Mouse (Mus musculus): Measurements from ENCODE around the gene Fer.

The Fer gene

DNA sequence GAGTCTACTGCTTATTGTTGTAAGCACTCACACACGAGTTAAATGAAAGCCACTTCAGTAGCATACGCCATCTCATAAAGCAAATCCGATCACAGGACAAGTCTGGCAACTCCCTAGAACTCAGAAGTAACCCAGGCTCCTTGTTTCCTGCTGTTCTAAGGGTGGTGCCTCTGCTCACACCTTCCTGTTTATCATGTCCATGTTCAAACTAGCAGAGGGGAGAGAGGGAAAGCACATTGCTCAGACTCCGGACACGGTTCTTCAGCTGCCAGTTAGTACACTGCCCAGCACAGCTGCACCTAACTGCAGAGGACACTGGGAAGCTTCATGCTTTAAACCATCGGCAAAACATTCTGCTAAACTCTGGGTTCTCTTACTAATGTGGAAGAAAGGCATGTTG lies 269.3 kb downstream of the Fer start:
- ATAC-seq (ENCODE audit: insufficient number of reproducible peaks, low FRiP score, low TSS enrichment) = no peak

DNA sequence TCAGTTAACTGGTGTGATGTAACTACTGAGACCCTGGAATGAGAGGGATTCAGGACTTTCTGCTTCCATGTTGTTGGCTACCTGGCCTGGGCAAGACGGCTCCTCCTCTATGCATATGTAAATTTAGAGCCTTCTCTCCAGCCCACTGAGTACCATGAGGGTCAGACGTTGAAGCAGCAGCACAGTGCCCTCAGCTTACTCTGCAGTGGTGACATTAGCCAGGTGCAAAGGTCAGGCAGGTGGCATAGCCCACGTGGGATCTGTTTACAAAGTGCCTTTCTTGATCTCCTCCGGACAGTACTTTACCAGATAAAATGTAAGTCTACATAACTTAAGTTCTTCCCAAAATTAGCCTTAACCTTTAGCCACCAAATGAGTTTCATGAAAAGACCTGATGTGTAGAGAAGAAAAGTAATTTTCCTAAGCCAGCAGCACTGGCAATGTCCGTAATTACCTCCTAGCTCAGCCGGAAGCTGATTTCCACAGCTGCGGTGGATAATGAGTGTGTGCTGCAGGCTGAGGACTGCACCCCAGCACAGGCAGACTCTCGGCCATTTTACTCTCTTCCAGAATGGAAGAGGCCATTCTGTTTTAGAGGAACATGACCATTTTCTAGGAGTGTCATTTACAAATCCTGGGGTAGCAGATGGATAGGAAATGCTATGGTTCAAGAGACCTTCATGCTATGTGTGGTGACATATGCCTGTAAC lies 273.2 kb downstream of the Fer start:
- ATAC-seq (ENCODE audit: insufficient number of reproducible peaks, low FRiP score, low TSS enrichment) = no peak

DNA sequence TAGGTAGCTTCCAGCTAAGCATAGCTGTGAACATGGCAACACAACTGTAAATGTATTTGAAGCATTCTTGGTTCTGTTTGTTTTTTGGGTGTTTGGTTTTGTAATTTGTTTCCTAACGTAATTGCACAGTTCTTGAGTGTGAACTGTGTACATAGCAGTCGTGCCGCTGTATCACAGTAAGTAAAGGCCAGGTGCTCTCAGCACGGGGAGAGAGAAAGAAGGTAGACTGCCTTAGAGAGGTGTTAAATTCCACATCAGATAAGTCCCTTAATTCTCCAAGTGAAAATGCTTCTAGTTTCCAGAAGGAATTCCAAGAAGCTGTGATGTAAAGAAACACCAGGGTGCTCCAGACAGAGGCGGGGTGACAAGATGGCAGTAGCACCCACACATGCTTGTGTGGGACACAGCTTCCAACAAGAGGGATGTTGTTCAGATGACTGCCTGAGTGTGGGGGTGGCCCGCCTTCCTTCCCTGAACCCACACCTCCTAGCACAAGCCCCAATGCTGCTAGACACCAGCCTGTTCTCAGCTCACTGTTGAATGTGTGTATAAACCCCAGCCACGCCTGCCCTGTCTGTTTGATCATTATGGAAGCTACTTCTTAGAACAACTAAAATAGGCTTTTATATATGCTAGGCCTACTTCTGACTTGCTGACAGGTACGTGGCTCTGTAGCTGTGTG lies 275.3 kb downstream of the Fer start:
- ATAC-seq (ENCODE audit: insufficient number of reproducible peaks, low FRiP score, low TSS enrichment) = no peak

DNA sequence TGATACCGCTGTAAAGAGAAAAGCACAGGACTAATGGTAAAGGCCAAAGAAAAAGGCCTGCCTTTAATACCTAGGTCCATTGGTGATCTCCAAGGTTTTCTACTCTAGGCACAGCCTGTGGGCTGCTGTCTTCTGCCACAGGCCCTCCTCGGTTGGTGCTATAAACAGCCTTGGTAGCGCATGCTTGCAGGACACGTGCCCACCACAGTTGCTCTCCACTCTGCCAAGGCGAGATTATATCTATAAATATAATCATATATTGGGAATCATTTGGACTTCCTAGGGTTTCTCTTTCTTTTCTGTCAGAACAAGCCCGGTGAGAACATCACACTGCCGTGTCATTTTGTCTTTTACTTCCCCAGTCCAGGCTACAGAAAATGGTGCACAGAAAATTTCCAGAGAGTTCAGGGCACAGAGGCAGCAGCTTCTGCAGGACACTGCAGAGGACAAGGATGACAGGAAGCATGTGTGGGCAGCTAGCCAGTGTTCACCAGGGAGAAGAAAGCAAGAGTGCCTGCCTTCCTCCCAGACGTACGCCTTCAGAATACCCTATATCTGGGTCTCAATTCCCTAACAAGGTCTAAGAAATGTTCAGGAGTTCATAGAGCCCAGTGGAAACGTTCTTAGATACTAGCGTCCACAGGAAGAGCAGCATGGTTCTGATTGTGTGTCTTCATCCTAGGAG lies 276.5 kb downstream of the Fer start:
- no peak for ATAC-seq (ENCODE audit: insufficient number of reproducible peaks, low FRiP score, low TSS enrichment)

DNA sequence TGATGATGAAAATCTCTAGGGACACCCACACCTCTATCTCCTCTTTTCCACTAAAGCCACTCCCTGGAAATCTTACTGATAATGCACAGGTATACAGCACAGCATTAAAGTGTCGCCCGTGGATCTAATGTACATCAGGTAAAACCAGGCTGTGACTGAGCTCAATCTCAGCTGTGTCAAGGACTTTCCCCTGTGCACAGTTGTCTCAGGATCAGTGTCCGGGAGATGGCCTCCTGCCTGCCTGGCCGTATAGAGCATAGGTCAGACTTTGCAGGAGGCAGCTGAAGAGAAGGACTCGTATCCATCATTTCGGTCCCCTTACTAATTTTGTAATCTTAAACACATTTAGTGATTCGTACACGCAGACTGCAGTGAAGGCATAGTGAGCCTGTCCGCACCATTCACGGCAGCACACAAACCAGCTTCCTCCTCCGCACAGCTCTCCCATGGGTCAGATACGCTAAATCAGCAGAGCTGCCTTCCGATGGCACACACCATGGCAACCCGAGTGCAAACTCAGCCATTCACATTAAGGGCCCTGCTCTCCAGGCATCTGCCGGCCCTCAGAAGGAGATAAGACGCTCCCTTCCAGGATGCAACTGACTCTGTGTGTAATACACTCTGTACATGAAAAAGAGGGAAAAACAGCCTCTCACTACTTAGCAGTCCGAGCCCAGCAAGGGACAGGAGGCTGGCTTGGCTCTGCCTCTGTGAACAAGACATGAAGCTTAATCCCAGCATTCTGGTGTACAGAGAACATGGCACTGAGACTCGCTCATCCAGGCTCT lies 277.4 kb downstream of the Fer start:
- ATAC-seq (ENCODE audit: insufficient number of reproducible peaks, low FRiP score, low TSS enrichment) = no peak

DNA sequence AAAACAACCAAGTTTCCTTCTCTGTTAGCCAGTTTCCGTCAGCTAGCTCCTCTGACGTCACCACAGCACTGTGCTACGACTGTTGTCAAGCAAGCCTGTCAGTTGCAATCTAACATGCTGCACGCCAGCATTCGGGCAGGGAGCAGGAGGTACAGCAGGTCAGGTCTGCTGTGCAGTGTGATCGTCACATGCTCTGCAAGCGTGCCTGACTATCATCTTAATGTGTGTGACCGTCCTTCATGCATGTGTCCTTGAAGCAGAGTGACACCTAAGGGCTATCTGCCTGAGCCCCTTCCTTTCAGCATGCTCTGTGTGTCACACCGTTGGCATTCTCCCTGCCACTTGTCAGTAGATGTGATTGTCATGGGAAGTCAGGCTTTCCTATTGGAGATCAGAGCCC lies 279.0 kb downstream of the Fer start:
- ATAC-seq (ENCODE audit: insufficient number of reproducible peaks, low FRiP score, low TSS enrichment) = no peak

DNA sequence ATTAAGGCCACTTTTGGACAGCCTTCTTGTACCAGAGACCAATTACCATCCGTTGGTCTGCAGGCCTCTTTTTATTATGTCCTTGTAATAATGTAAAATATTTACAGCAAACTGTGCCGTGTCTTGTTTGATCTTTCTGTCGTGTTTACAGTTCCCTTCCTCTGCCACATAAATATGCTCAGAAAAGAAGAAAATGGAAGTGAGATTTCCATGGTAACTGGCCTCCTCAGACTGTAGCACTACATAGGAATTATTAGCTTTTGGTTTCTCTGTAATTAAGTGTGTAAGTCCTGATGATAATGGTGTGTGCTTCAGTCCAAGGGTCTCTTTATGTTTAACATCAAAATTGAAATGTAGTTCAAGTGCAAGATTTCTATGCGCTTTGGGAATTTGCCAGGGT lies 283.5 kb downstream of the Fer start:
- ATAC-seq (ENCODE audit: insufficient number of reproducible peaks, low FRiP score, low TSS enrichment) = no peak

DNA sequence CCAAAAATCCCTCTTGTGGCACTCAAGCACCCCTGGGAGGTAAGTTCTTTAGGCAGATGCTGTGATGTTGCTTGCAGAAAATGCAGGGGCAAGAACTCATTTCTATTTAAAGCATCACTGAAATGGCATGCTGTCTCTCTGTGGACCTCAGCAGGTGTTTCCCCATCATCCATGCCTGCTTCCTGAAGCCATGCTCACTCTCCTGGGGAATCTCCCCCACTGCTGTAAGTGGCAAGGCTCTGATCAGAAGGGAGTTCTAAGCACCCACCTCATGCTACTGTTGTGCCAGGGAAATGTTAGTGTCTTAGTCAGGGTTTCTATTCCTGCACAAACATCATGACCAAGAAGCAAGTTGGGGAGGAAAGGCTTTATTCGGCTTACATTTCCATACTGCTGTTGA lies 287.9 kb downstream of the Fer start:
- ATAC-seq (ENCODE audit: insufficient number of reproducible peaks, low FRiP score, low TSS enrichment) = no peak

DNA sequence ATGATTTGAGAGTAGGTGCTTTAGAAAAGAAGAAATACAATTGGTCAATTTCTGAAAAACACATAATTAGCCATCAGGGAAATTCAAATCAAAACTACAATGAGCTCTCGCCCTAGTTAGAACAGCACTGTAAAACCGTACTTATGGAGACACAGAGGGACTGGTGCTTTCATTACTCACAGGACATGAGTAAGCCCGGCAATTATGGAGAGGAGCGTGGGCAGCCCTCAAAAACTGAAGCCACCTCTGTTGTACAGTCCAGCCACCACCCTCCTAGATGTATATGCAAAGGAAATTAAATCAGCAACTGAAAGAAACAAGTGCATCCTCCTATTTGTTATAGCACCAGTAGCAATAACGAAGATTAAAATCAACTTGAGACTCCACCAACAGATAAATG lies 304.9 kb downstream of the Fer start:
- ATAC-seq (ENCODE audit: insufficient number of reproducible peaks, low FRiP score, low TSS enrichment) = no peak

DNA sequence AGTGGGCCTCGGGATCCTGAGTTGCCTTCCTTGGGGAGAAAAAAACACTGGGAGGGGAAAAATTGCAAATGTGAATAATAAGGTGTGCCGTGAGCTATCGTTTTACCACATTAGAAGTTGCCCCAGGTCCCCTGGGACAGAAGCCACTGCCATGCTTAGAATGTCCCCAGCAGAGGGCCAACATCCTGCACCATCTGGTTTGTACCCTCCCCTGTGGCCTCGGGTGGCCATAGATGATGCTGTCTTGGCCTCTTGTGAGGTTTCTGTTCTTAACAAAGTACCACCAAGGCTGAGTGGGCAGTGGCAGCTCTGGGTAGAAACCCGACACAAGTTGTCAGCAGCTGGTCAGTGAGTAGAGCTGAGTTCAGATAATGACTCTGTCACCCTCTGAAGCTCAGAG lies 307.2 kb downstream of the Fer start:
- ATAC-seq (ENCODE audit: insufficient number of reproducible peaks, low FRiP score, low TSS enrichment) = no peak

DNA sequence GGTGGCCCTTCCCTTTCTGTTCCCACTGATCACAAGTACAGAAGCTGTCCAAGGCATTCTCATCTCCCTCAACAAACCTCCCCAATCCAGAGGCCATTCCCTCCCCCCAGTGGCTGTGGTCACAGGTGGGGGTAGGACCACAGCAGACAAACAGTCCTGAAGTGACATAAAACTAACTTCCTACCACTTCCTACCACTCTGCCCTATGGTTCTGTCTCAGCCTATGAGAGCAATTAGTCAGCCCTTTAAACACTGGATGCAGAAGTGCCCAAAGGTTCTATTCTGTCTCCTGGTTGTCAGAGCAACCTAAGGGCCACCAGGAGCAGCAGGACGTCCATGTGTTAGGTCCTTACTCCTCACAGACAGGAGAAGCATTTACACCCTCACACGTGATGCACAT lies 309.6 kb downstream of the Fer start:
- no peak for ATAC-seq (ENCODE audit: insufficient number of reproducible peaks, low FRiP score, low TSS enrichment)

DNA sequence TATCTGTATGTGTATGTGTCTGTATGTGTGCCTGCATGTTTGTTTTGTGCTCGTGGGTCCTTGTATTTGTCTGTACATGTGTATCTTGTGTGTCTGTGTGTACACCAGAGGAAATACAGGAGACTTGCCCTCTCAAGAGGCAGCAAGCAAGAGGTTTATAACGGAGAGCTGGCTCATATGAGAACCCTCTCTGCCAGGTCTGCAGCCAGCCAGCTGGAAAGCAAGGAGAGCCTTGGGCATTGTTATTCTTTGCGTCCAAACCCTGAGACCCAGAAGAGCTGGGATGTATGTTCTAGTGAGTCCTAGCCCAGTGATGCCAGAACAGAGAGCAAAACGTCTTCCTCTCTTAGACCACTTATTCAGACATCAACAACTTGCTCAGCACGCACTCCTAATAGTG lies 317.7 kb downstream of the Fer start:
- ATAC-seq (ENCODE audit: insufficient number of reproducible peaks, low FRiP score, low TSS enrichment) = no peak

DNA sequence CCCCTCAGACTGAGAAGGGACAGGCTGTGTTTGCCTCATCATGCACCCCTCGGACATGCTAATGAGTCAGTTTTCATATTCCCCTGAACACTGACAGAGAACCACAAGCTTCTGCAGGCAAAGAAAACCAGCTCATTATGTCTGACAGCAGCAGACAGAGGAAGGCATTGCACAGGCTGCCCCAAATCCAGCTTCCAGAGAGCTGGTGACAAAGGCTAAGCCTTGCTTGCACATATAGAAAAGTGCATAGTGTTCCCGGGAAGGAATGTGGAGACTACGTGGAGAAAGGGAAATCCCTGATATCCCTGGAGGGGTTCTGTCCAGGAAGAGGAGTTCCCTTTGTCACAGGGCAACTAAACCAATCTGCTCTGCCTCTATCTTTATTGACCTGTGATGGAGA lies 318.4 kb downstream of the Fer start:
- no peak for ATAC-seq (ENCODE audit: insufficient number of reproducible peaks, low FRiP score, low TSS enrichment)

DNA sequence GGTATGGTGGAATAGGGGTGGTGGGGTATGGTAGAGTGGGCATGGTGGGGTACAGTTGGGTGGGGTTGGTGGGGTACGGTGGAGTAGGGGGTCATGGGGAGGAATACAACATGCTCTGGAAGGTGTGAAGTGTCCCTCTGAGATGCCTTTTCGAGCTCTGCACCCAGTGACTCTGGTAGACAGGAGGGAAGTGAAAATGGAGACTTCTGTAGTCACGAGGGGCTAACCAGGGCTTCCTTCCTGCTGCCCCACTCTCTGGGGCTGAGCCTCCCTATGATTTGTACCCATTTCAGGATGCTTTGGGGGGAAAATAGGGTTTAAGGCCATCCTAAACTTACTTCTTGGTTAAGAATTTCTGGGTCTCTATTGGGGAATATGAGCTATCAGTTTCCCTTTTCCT lies 319.7 kb downstream of the Fer start:
- no peak for ATAC-seq (ENCODE audit: insufficient number of reproducible peaks, low FRiP score, low TSS enrichment)

DNA sequence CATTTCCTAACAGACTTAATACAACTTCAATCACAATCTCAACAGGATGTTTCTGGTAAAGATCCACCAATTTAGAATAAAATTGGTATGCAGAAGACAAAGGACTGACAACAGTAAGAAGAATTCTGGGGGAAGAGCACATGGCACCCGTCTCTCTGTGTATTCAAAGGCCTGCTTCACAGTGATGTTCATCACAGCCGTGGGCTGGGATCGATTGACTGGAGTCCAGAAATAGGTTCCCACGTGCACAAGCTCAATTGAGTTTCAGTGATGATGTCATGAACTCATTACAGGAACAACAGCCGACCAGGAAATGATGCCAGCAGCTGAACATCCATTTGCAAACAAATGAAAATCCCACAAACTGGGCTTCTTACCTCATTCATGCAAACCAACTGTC lies 320.3 kb downstream of the Fer start:
- ATAC-seq (ENCODE audit: insufficient number of reproducible peaks, low FRiP score, low TSS enrichment) = no peak
